Mouse (Mus musculus) forebrain, embryonic 11.5 days (tissue): ENCODE measurements around the gene Tas2r126. TPM values are rescaled to one million over a fixed set of nuclear protein-coding genes. Genes with fewer than 3 reads are reported as not detected.

ENCODE experiments used
- ATAC-seq: fragments of 200-750 bp; cut with Nextera tagmentation; replicated peaks from 2 replicates; pipeline ENCODE4 v1.8.0; 2017; ENCODE audit warnings: moderate TSS enrichment; ENCODE audit not compliant: low FRiP score
- DNase-seq: peaks from one replicate; pipeline ENCODE4 v3.0.0-alpha.2; 2017; ENCODE audit warnings: low spot score
- H3K27ac ChIP-seq: fragments of 300-500 bp; sonication (generic); 2 replicates; pipeline ENCODE4 v1.5.1; 2014; ENCODE audit warnings: low read depth, low read length
- H3K27me3 ChIP-seq: fragments of 300-500 bp; sonication (generic); 2 replicates; pipeline ENCODE4 v1.6.1; 2014; ENCODE audit warnings: mild to moderate bottlenecking, low read length, mixed read lengths; ENCODE audit not compliant: control insufficient read depth, insufficient read depth
- H3K36me3 ChIP-seq: fragments of 300-500 bp; sonication (generic); 2 replicates; pipeline ENCODE4 v1.6.1; 2014; ENCODE audit warnings: mild to moderate bottlenecking, low read length, moderate library complexity, mixed read lengths; ENCODE audit not compliant: control insufficient read depth, insufficient read depth
- H3K4me1 ChIP-seq: fragments of 300-500 bp; sonication (generic); replicated peaks from 2 replicates; pipeline ENCODE4 v1.6.1; 2014; ENCODE audit warnings: low read length, mixed read lengths; ENCODE audit not compliant: control insufficient read depth, insufficient read depth
- H3K4me2 ChIP-seq: fragments of 300-500 bp; sonication (generic); 2 replicates; pipeline ENCODE4 v1.6.1; 2014; ENCODE audit warnings: low read depth, mild to moderate bottlenecking, low read length, moderate library complexity, mixed read lengths; ENCODE audit not compliant: severe bottlenecking
- H3K4me3 ChIP-seq: fragments of 300-500 bp; sonication (generic); 2 replicates; pipeline ENCODE4 v1.5.1; 2014; ENCODE audit warnings: low read depth, low read length
- H3K9ac ChIP-seq: fragments of 300-500 bp; sonication (generic); 2 replicates; pipeline ENCODE4 v1.6.1; 2014; ENCODE audit warnings: low read length
- H3K9me3 ChIP-seq: fragments of 300-500 bp; sonication (generic); 2 replicates; pipeline ENCODE4 v1.6.1; 2016; ENCODE audit warnings: low read length, mixed read lengths; ENCODE audit not compliant: control insufficient read depth
- WGBS: fragments of 180-500 bp; shearing (Covaris S2); extraction: QIAGEN DNeasy Blood & Tissue Kit; methylation state at CpG from one replicate; pipeline ENCODE4 v1.1.7; 2014; 5-methylcytosine and 5-hydroxymethylcytosine counted together
- polyA plus RNA-seq: library from polyadenylated mRNA; unstranded; fragments of >200 nt; fragmentation: Nextera tagmentation; extraction: Ambion mirVana; gene quantifications from 2 replicates; pipeline ENCODE4 v1.2.1, GENCODE M21; 2014

Gene Tas2r126
- polyA plus RNA-seq, 1 experiment from 2014 or later = not detected

- Histone ChIP-seq H3K9ac (no peak within 1 kb of the TSS), H3K4me2 (no peak within 1 kb of the TSS), H3K4me1 (no peaks in the 10 kb centered on the region), H3K9me3 (no peaks in the 10 kb centered on the region), H3K27ac (no peak within 1 kb of the TSS), H3K27me3 (no peaks in the 10 kb centered on the region), H3K36me3 (no peaks in the 10 kb centered on the region), H3K4me3 (no peak within 1 kb of the TSS)
- no peak for DNase-seq
- ATAC-seq = no peak
- WGBS = 90% methylated on average over 2 of the region's 2 CpGs
These were observed 29.2 kb upstream of the Tas2r126 start, which contains the start of gene Tas2r135 for GRCm38 (mm10) chr6:42405134-42405533. Tas2r135 (plus strand) TSS chr6:42405434.

GRCm38 (mm10) chr6:42419443-42419842 lies 14.9 kb upstream of the Tas2r126 start:
- ATAC-seq (no peak), DNase-seq (no peak)
- Histone ChIP-seq H3K4me2 (no peak overlapping the region), H3K4me1 (no peaks in the 10 kb centered on the region), H3K36me3 (no peaks in the 10 kb centered on the region), H3K9ac (no peak overlapping the region), H3K4me3 (no peak overlapping the region), H3K9me3 (no peaks in the 10 kb centered on the region), H3K27ac (no peak overlapping the region), H3K27me3 (no peaks in the 10 kb centered on the region)
- 98% methylated on average over 2 of the region's 2 CpGs for WGBS

DNA sequence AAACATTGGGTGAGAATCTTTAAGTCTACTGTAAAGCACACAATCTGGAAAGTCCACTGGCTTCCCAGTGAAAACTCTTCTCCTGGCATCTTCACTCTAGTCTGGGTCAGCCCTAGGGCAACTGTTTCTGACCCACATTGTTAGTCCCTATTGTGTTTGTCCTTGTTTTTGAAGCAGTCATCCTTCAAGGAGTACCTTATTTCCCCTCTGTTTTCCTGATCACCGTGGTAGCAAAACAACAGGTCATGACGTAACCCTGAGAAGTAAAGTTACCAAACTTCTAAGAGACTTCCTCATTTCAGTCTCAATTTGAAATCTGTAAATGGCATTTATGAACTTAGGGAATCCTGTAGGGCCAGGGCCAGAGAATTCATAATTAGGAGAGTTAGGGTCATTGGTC lies 12.9 kb upstream of the Tas2r126 start:
- DNase-seq (no peak), ATAC-seq (no peak)
- Histone ChIP-seq H3K4me1 (no peaks in the 10 kb centered on the region), H3K9ac (no peak overlapping the region), H3K27ac (no peak overlapping the region), H3K36me3 (no peaks in the 10 kb centered on the region), H3K27me3 (no peaks in the 10 kb centered on the region), H3K4me3 (no peak overlapping the region), H3K4me2 (no peak overlapping the region), H3K9me3 (no peaks in the 10 kb centered on the region)
- 74% methylated on average over 2 of the region's 2 CpGs for WGBS

DNA sequence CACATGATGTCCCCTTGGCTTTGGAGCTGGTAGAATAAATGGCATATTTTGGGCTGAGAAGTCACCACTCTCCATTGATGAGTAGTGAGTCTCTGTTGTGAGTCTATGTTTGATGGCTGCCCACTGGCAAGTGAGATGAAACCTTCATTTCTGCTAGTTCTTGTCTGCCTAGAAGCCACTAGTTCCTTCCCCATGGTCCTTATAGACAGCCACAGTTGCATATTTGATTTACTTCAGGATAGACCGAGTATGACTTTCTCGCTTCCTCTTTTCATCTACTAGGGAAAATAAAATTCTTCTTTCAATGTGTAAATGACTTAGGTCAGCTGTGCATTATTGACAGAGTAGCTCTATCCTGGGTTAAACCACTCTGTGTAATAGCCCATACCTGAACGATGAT lies 9.9 kb upstream of the Tas2r126 start:
- Histone ChIP-seq H3K4me1 (no peaks in the 10 kb centered on the region), H3K9ac (no peak overlapping the region), H3K9me3 (no peaks in the 10 kb centered on the region), H3K27ac (no peak overlapping the region), H3K4me3 (no peak overlapping the region), H3K27me3 (no peaks in the 10 kb centered on the region), H3K4me2 (no peak overlapping the region), H3K36me3 (no peaks in the 10 kb centered on the region)
- DNase-seq (no peak), ATAC-seq (no peak)
- WGBS = 95% methylated on average over 3 of the region's 3 CpGs

DNA sequence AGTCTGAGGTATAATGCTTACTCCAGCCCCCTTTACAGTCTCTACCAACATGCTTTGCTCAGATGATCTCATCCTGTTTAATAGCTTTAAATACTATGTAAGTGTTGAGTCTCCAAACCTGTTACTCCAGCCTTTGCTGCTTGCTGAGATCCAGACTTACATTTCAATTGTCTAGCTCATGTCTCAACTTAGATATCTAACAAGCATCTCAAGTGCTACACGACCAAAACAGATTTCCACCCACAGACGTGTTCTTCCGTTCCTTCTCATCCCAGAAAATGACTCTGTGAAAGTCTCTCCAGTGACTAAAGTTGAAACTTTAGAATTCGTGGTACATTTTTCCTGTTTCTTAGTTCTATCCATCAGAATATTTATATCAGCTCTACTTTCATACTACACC lies 8.0 kb upstream of the Tas2r126 start:
- Histone ChIP-seq H3K4me2 (no peak overlapping the region), H3K4me3 (no peak overlapping the region), H3K4me1 (no peaks in the 10 kb centered on the region), H3K9ac (no peak overlapping the region), H3K27me3 (no peaks in the 10 kb centered on the region), H3K9me3 (no peaks in the 10 kb centered on the region), H3K36me3 (no peaks in the 10 kb centered on the region), H3K27ac (no peak overlapping the region)
- 87% methylated on average over 4 of the region's 4 CpGs for WGBS
- ATAC-seq (no peak), DNase-seq (no peak)

DNA sequence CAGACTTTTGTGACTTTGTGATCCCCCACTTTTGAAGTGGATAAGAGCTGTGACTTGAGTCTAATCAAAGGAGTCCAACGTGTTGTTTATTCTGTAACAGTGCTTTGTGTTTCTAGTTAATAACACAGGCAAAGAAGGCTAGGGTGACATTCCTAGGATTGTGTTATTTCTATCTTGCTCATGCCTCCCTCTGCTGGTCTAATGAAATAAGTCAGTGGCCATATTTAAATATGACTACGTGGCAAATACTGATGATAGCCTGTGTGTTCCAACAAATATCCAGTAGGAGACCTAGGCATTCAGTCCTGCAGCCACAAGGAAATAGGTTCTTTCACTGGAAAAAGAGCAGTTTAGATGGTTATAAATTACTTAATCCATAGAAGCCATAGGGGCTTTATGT lies 781 bp upstream of the Tas2r126 start:
- no peak overlapping the region for H3K4me3 ChIP-seq
- H3K9me3 ChIP-seq = no peaks in the 10 kb centered on the region
- ATAC-seq = no peak
- DNase-seq = no peak
- H3K4me1 ChIP-seq = no peaks in the 10 kb centered on the region
- H3K27ac ChIP-seq = no peak overlapping the region
- no peaks in the 10 kb centered on the region for H3K36me3 ChIP-seq
- WGBS = 75% methylated on average over 2 of the region's 2 CpGs
- H3K4me2 ChIP-seq = no peak overlapping the region
- H3K9ac ChIP-seq = no peak overlapping the region
- H3K27me3 ChIP-seq = no peaks in the 10 kb centered on the region

- Histone ChIP-seq H3K4me1 (no peaks in the 10 kb centered on the region), H3K4me2 (no peak overlapping the region), H3K36me3 (no peaks in the 10 kb centered on the region), H3K27ac (no peak overlapping the region), H3K9ac (no peak overlapping the region), H3K4me3 (no peak overlapping the region), H3K27me3 (no peaks in the 10 kb centered on the region), H3K9me3 (no peaks in the 10 kb centered on the region)
- DNase-seq (no peak), ATAC-seq (no peak)
- WGBS = 65% methylated on average over 2 of the region's 2 CpGs
These were observed 1.2 kb downstream of the Tas2r126 start for GRCm38 (mm10) chr6:42435490-42435889.

DNA sequence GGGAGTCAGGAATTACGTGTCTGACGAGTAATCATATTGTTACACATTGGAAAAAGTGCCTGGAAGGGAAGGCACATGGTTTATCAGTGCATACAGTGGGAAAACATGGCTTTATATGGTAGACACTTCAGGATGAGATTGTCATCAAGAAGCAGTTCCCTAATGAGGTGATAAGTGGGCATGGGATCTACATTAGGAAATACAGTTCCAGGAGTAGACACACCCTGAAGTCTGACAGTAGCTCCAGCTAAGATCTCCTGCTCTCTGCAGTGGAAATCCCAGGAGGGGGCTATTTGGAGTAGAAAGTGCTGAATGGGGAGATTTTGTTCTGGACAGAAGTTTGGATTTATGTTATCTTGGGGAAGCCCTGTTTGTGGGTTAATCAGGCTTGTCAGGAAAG lies 7.1 kb downstream of the Tas2r126 start:
- Histone ChIP-seq H3K4me2 (no peak overlapping the region), H3K4me3 (no peak overlapping the region), H3K27ac (no peak overlapping the region), H3K9me3 (no peaks in the 10 kb centered on the region), H3K9ac (no peak overlapping the region), H3K36me3 (no peaks in the 10 kb centered on the region), H3K4me1 (no peaks in the 10 kb centered on the region), H3K27me3 (no peaks in the 10 kb centered on the region)
- DNase-seq (no peak), ATAC-seq (no peak)
- 82% methylated on average over 2 of the region's 2 CpGs for WGBS

DNA sequence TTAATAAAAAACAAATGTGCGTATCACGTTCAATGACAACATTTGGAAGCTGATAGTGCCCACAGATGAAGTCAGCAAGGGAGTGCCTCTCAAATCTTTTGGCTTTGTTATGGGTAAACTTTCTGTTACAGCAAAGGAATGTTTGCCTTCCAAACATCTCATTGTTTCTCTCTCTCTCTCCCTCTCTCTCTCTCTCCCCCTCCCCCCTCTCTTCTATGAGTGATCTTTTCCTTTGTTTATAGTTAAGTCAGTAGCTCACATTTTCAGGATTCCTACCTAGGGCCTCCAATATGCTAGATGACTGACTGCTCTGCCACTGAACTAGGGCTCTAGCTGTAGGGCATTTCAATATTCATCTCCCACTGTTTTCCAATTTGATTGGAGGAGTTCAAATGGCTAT lies 10.2 kb downstream of the Tas2r126 start:
- no peak for DNase-seq
- ATAC-seq = no peak
- Histone ChIP-seq H3K4me1 (no peaks in the 10 kb centered on the region), H3K27me3 (no peaks in the 10 kb centered on the region), H3K9me3 (no peaks in the 10 kb centered on the region), H3K36me3 (no peaks in the 10 kb centered on the region), H3K4me2 (no peak overlapping the region), H3K9ac (no peak overlapping the region), H3K27ac (no peak overlapping the region), H3K4me3 (no peak overlapping the region)
- WGBS = 88% methylated on average over 2 of the region's 2 CpGs
